Comparison of ENCODE assay signal across 8 mouse cellular contexts in genomic region chr17:83214674-83215528, GRCm38 (mm10). TPM values are rescaled to one million over a fixed set of nuclear protein-coding genes. Genes with fewer than 3 reads are reported as not detected.
A peak's percentile ranks its signal among the peaks of the same experiment; 100 is the strongest.
DNase-seq lines count a peak whose midpoint lies in the region; ATAC-seq and TF ChIP-seq lines count a peak whose summit lies in the region.

Pkdcc (plus strand) TSS chr17:83215292.

- H3K4me2 ChIP-seq in hindbrain, embryonic 13.5 days, result peak within 1 kb of the TSS; percentile 93

- peak within 1 kb of the TSS; percentile 78 for H3K4me3 ChIP-seq in hindbrain, embryonic 13.5 days

- H3K36me3 ChIP-seq in hindbrain, embryonic 13.5 days, result no peaks in the 10 kb centered on the region

- WGBS in hindbrain, embryonic 13.5 days, result 1% methylated on average over 46 of the region's 105 CpGs

- no peaks in the 10 kb centered on the region for H3K27me3 ChIP-seq in Patski
- peaks cover 15% of the 10 kb centered on the region for H3K27me3 ChIP-seq in hindbrain, embryonic 13.5 days

- in situ Hi-C loops in Patski (cut with MboI; ENCODE audit: low pct_unique_long_range_greater_than_20kb), result no loop called here

- POLR2A ChIA-PET in Patski (lab: Charles Lee), result interaction anchor here (0.6 to 1.2 kb wide), 7 partner anchors 13 to 230 kb away, joined by 3 to 4 read pairs (median 3); no protein-coding TSS in a partner anchor

- DNase-seq in Patski (ENCODE audit: low read depth, low spot score), result no peak
- peak; percentile 73 to 87 for DNase-seq in cerebellum, postnatal 10 days
- DNase-seq in frontal cortex, postnatal 36 days (ENCODE audit: low spot score in 2 of 2), result peak; percentile 53 to 57
- peak; percentile 41 for DNase-seq in left cerebral cortex, adult 11 months (ENCODE audit: low spot score)
- DNase-seq in lung, postnatal 36 days, result peak; percentile 89
- peak; percentile 68 for DNase-seq in retina, postnatal 7 days (ENCODE audit: low read depth, low spot score)
- DNase-seq in urinary bladder, postnatal 10 days (ENCODE audit: low spot score), result peak; percentile 49

- peaks cover 63% of the 10 kb centered on the region for H3K4me1 ChIP-seq in hindbrain, embryonic 13.5 days (replicated peaks)

- peak within 1 kb of the TSS; percentile 93 for H3K27ac ChIP-seq in hindbrain, embryonic 13.5 days

- H3K9ac ChIP-seq in hindbrain, embryonic 13.5 days, result peak within 1 kb of the TSS; percentile 94

- no peak for TF ChIP-seq CTCF in Patski (IDR thresholded peaks at IDR 0.05)

- peak; percentile 88 for ATAC-seq in Patski
- peak; percentile 89 for ATAC-seq in hindbrain, embryonic 13.5 days (ENCODE audit: low FRiP score)

- no peaks in the 10 kb centered on the region for H3K9me3 ChIP-seq in hindbrain, embryonic 13.5 days

- CTCF ChIA-PET in Patski (lab: Charles Lee), result no interaction called here

RNA-seq across cellular contexts. Expression of gene Pkdcc, which starts in this region (rescaled TPM):
- polyA plus RNA-seq in Patski (2021), result 86.9 TPM
- polyA plus RNA-seq in hindbrain, embryonic 13.5 days (2015; fragmentation: Nextera tagmentation; extraction: Ambion mirVana), result 4.4 and 5.7 TPM in 2 replicates

Comparison
In these comparisons a context has a peak if more than half of its experiments do, and no peak if none do; other contexts are left out.
1. RNA of gene Pkdcc (polyA plus RNA-seq): 86.9 TPM in Patski (single experiment); 4.4 to 5.7 TPM in hindbrain, embryonic 13.5 days; every median in the first group is over 10 times any median in the second.